Mouse (Mus musculus): Measurements from ENCODE around the gene Mex3d.

DNA sequence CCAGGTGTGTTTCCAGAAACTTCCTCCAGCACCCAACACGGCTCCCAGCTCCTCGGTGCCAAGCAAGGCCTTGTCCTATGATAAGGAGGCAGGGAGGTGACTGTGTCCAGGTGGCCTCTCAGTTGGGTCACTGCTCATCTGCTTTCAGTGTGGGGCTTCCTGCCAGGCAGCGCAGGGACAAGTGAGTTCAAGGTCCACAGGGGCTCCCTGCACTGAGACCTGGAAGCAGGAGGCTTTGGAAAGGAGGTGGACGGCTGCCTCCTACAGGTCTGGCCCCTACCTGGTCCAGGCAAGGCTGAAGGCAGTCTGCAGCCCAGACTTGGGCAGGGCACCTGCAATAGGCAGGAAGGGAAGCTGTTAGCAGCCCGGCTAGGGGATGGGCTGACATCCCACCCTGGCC is 5.2 kb upstream of the Mex3d start:
- no peak for TF ChIP-seq POLR2A (IDR thresholded peaks at IDR 0.05; ENCODE audit: low read depth, low read length)
- no peak; the same call in 1 of the 2 replicates for TF ChIP-seq CTCF (conservative IDR thresholded peaks at IDR 0.05; ENCODE audit: insufficient read depth, insufficient read length, low read depth, low read length)
